Mouse (Mus musculus) intestine, embryonic 15.5 days (tissue): ENCODE data around the gene Fbxl8. TPM values are rescaled to one million over a fixed set of nuclear protein-coding genes. Genes with fewer than 3 reads are reported as not detected.

Source experiments
- ATAC-seq: fragments of 200-750 bp; cut with Nextera tagmentation; 2 replicates; pipeline ENCODE4 v1.8.0; 2017; ENCODE audit warnings: moderate TSS enrichment, moderate library complexity
- H3K27ac ChIP-seq: fragments of 300-500 bp; sonication (generic); 2 replicates; pipeline ENCODE4 v1.5.1; 2015; ENCODE audit warnings: mild to moderate bottlenecking, inconsistent platforms
- H3K27me3 ChIP-seq: fragments of 300-500 bp; sonication (generic); replicated peaks from 2 replicates; pipeline ENCODE4 v1.6.1; 2015; ENCODE audit warnings: inconsistent platforms
- H3K36me3 ChIP-seq: fragments of 300-500 bp; sonication (generic); 2 replicates; pipeline ENCODE4 v1.6.1; 2015; ENCODE audit warnings: inconsistent platforms
- H3K4me1 ChIP-seq: fragments of 300-500 bp; sonication (generic); replicated peaks from 2 replicates; pipeline ENCODE4 v1.6.1; 2015; ENCODE audit warnings: inconsistent platforms
- H3K4me2 ChIP-seq: fragments of 300-500 bp; sonication (generic); replicated peaks from 2 replicates; pipeline ENCODE4 v1.6.1; 2015; ENCODE audit warnings: mild to moderate bottlenecking, inconsistent platforms
- H3K4me3 ChIP-seq: fragments of 300-500 bp; sonication (generic); replicated peaks from 2 replicates; pipeline ENCODE4 v1.5.1; 2015; ENCODE audit warnings: inconsistent platforms
- H3K9ac ChIP-seq: fragments of 300-500 bp; sonication (generic); 2 replicates; pipeline ENCODE4 v1.6.1; 2015; ENCODE audit warnings: inconsistent platforms
- H3K9me3 ChIP-seq: fragments of 300-500 bp; sonication (generic); 2 replicates; pipeline ENCODE4 v1.6.1; 2016; ENCODE audit warnings: inconsistent platforms
- WGBS: fragments of 180-500 bp; shearing (Covaris S2); methylation state at CpG from one replicate; pipeline ENCODE4 v1.1.7; 2015; 5-methylcytosine and 5-hydroxymethylcytosine counted together
- polyA plus RNA-seq: library from polyadenylated mRNA; unstranded; fragments of >200 nt; fragmentation: Nextera tagmentation; extraction: Ambion mirVana; gene quantifications from 2 replicates; pipeline ENCODE4 v1.2.1, GENCODE M21; 2015

The Fbxl8 gene
- polyA plus RNA-seq, 1 experiment from 2014 or later, result 4.4 TPM

GRCm38 (mm10) chr8:105237442-105238142 is 26.9 kb upstream of the Fbxl8 start:
- Histone ChIP-seq H3K27me3 (no peaks in the 10 kb centered on the region), H3K4me1 (0 out of 2 replicates have a peak, but pooled peaks cover 2% of the 10 kb centered on the region), H3K4me2 (no peak overlapping the region), H3K9ac (no peak overlapping the region), H3K9me3 (no peaks in the 10 kb centered on the region), H3K36me3 (peaks cover 17% of the 10 kb centered on the region), H3K4me3 (no peak overlapping the region), H3K27ac (no peak overlapping the region)
- 88% methylated on average over 14 of the region's 14 CpGs for WGBS
- ATAC-seq, result no peak

GRCm38 (mm10) chr8:105241016-105241415 is 23.4 kb upstream of the Fbxl8 start:
- Histone ChIP-seq H3K4me3 (no peak overlapping the region), H3K4me2 (no peak overlapping the region), H3K9ac (no peak overlapping the region), H3K4me1 (no peaks in the 10 kb centered on the region), H3K9me3 (no peaks in the 10 kb centered on the region), H3K27ac (no peak overlapping the region), H3K36me3 (peaks cover 14% of the 10 kb centered on the region), H3K27me3 (no peaks in the 10 kb centered on the region)
- no peak for ATAC-seq
- WGBS, result 95% methylated on average over 7 of the region's 7 CpGs

GRCm38 (mm10) chr8:105251954-105252353 is 12.5 kb upstream of the Fbxl8 start:
- Histone ChIP-seq H3K4me1 (peaks cover 22% of the 10 kb centered on the region), H3K36me3 (peaks cover 32% of the 10 kb centered on the region), H3K27me3 (no peaks in the 10 kb centered on the region), H3K9ac (no peak overlapping the region), H3K9me3 (no peaks in the 10 kb centered on the region), H3K27ac (no peak overlapping the region), H3K4me3 (no peak overlapping the region), H3K4me2 (no peak overlapping the region)
- no peak for ATAC-seq
- WGBS, result 93% methylated on average over 6 of the region's 6 CpGs

GRCm38 (mm10) chr8:105252680-105253537 is 11.5 kb upstream of the Fbxl8 start:
- Histone ChIP-seq H3K27me3 (no peaks in the 10 kb centered on the region), H3K9me3 (no peaks in the 10 kb centered on the region), H3K27ac (no peak overlapping the region), H3K4me3 (no peak overlapping the region), H3K4me2 (no peak overlapping the region), H3K9ac (no peak overlapping the region), H3K4me1 (peaks cover 22% of the 10 kb centered on the region), H3K36me3 (peaks cover 29% of the 10 kb centered on the region)
- no peak for ATAC-seq
- 81% methylated on average over 10 of the region's 10 CpGs for WGBS

GRCm38 (mm10) chr8:105253766-105254151 is 10.7 kb upstream of the Fbxl8 start:
- Histone ChIP-seq H3K9me3 (no peaks in the 10 kb centered on the region), H3K9ac (peak overlapping the region; percentile 71), H3K4me2 (peak overlapping the region; percentile 99), H3K27me3 (peaks cover 5% of the 10 kb centered on the region; the same call in 1 of the 2 replicates), H3K4me3 (peak overlapping the region; percentile 61), H3K36me3 (peaks cover 27% of the 10 kb centered on the region), H3K27ac (peak overlapping the region; percentile 86; the same call in 1 of the 2 replicates), H3K4me1 (peaks cover 22% of the 10 kb centered on the region)
- WGBS, result 44% methylated on average over 20 of the region's 20 CpGs
- peak; percentile 19 for ATAC-seq

- WGBS, result under 1% methylated on average over 73 of the region's 74 CpGs
Measured at GRCm38 (mm10) chr8:105254152-105254965, 10.1 kb upstream of the Fbxl8 start.

GRCm38 (mm10) chr8:105254966-105255350 is 9.5 kb upstream of the Fbxl8 start, which contains the start of gene B3gnt9:
TSS of gene B3gnt9 (minus strand) at chr8:105255153.
- peaks cover 15% of the 10 kb centered on the region for H3K36me3 ChIP-seq
- peaks cover 33% of the 10 kb centered on the region for H3K4me1 ChIP-seq
- peak within 1 kb of the TSS; percentile 71 for H3K9ac ChIP-seq
- peak within 1 kb of the TSS; percentile 99 for H3K4me2 ChIP-seq
- peak within 1 kb of the TSS; percentile 86 for H3K27ac ChIP-seq
- peak within 1 kb of the TSS; percentile 61 for H3K4me3 ChIP-seq
- H3K9me3 ChIP-seq, result no peaks in the 10 kb centered on the region
- 2% methylated on average over 14 of the region's 14 CpGs for WGBS
- peak; percentile 76 for ATAC-seq
- peaks cover 13% of the 10 kb centered on the region for H3K27me3 ChIP-seq

More at GRCm38 (mm10) chr8:105254152-105254965, 10.1 kb upstream of the Fbxl8 start:
- Histone ChIP-seq H3K27me3 (peaks cover 11% of the 10 kb centered on the region), H3K36me3 (peaks cover 21% of the 10 kb centered on the region), H3K27ac (peak overlapping the region; percentile 86), H3K9ac (peak overlapping the region; percentile 71), H3K4me3 (peak overlapping the region; percentile 61), H3K4me1 (peaks cover 27% of the 10 kb centered on the region), H3K9me3 (no peaks in the 10 kb centered on the region), H3K4me2 (peak overlapping the region; percentile 99)
- peak; percentile 92 for ATAC-seq

GRCm38 (mm10) chr8:105257318-105258114 is 6.9 kb upstream of the Fbxl8 start:
- Histone ChIP-seq H3K27ac (no peak overlapping the region), H3K9ac (no peak overlapping the region), H3K4me3 (no peak overlapping the region), H3K4me1 (peaks cover 35% of the 10 kb centered on the region), H3K27me3 (peaks cover 16% of the 10 kb centered on the region), H3K4me2 (no peak overlapping the region), H3K36me3 (peaks cover 5% of the 10 kb centered on the region; the same call in 1 of the 2 replicates), H3K9me3 (no peaks in the 10 kb centered on the region)
- ATAC-seq, result no peak
- 81% methylated on average over 7 of the region's 7 CpGs for WGBS

- ATAC-seq, result peak; percentile 9
- Histone ChIP-seq H3K9me3 (no peaks in the 10 kb centered on the region), H3K4me2 (peak overlapping the region; percentile 82), H3K4me1 (peaks cover 29% of the 10 kb centered on the region), H3K9ac (peak overlapping the region; percentile 34), H3K36me3 (no peaks in the 10 kb centered on the region), H3K27me3 (peaks cover 16% of the 10 kb centered on the region), H3K4me3 (peak overlapping the region; percentile 33), H3K27ac (no peak overlapping the region)
- WGBS, result 13% methylated on average over 55 of the region's 55 CpGs
Measured at GRCm38 (mm10) chr8:105258911-105259720, 5.3 kb upstream of the Fbxl8 start.

- Histone ChIP-seq H3K4me2 (peak overlapping the region; percentile 82), H3K9ac (peak overlapping the region; percentile 34), H3K36me3 (no peaks in the 10 kb centered on the region), H3K9me3 (no peaks in the 10 kb centered on the region), H3K27me3 (peaks cover 16% of the 10 kb centered on the region), H3K4me3 (peak overlapping the region; percentile 33), H3K4me1 (peaks cover 25% of the 10 kb centered on the region), H3K27ac (no peak overlapping the region)
- 5% methylated on average over 30 of the region's 30 CpGs for WGBS
- peak; percentile 55 for ATAC-seq
Measured at GRCm38 (mm10) chr8:105259721-105260320, 4.6 kb upstream of the Fbxl8 start.
